Mouse (Mus musculus) heart, embryonic 14.5 days (tissue): Measurements from ENCODE around the gene Dtnbp1. TPM values are rescaled to one million over a fixed set of nuclear protein-coding genes. Genes with fewer than 3 reads are reported as not detected.

Source experiments
- ATAC-seq: fragments of 200-750 bp; cut with Nextera tagmentation; 2 replicates; pipeline ENCODE4 v1.8.0; 2017; ENCODE audit warnings: low read depth, moderate TSS enrichment; ENCODE audit not compliant: insufficient number of reproducible peaks, insufficient read depth, low FRiP score
- H3K27ac ChIP-seq, 2 experiments: fragments of 200-500 bp in 1 of 2; fragments of 300-500 bp in 1 of 2; sonication (generic) in 1 of 2; replicated peaks in 1 of 2; 2 replicates each; pipeline ENCODE4 v1.5.1; 2012 to 2014; ENCODE audit warnings: low read depth in 2 of 2, low read length in 2 of 2, control low read depth in 1 of 2, mild to moderate bottlenecking in 1 of 2, mixed read lengths in 1 of 2; ENCODE audit not compliant: control insufficient read depth in 1 of 2, insufficient read depth in 1 of 2
- H3K27me3 ChIP-seq: fragments of 300-500 bp; sonication (generic); 2 replicates; pipeline ENCODE4 v1.6.1; 2014; ENCODE audit warnings: mild to moderate bottlenecking, low read length, control low read depth; ENCODE audit not compliant: control insufficient read depth, insufficient read depth
- H3K36me3 ChIP-seq: fragments of 300-500 bp; sonication (generic); 2 replicates; pipeline ENCODE4 v1.6.1; 2014; ENCODE audit warnings: mild to moderate bottlenecking, control low read depth, low read length, mixed read lengths; ENCODE audit not compliant: control insufficient read depth, insufficient read depth
- H3K4me1 ChIP-seq, 2 experiments: fragments of 200-500 bp in 1 of 2; fragments of 300-500 bp in 1 of 2; sonication (generic) in 1 of 2; 2 replicates each; pipeline ENCODE4 v1.6.1; 2012 to 2014; ENCODE audit warnings: low read length in 2 of 2, control low read depth in 1 of 2, mixed read lengths in 1 of 2; ENCODE audit not compliant: control insufficient read depth in 2 of 2, insufficient read depth in 2 of 2
- H3K4me2 ChIP-seq: fragments of 300-500 bp; sonication (generic); 2 replicates; pipeline ENCODE4 v1.6.1; 2014; ENCODE audit warnings: mild to moderate bottlenecking, low read length
- H3K4me3 ChIP-seq, 2 experiments: fragments of 200-500 bp in 1 of 2; fragments of 300-500 bp in 1 of 2; sonication (generic) in 1 of 2; 2 replicates each; pipeline ENCODE4 v1.5.1; 2012 to 2014; ENCODE audit warnings: low read length in 2 of 2, mild to moderate bottlenecking in 2 of 2, control low read depth in 1 of 2, low read depth in 1 of 2, moderate library complexity in 1 of 2; ENCODE audit not compliant: control insufficient read depth in 1 of 2, insufficient read depth in 1 of 2
- H3K9ac ChIP-seq: fragments of 300-500 bp; sonication (generic); 2 replicates; pipeline ENCODE4 v1.6.1; 2014; ENCODE audit warnings: mild to moderate bottlenecking, low read length
- H3K9me3 ChIP-seq: fragments of 300-500 bp; sonication (generic); 2 replicates; pipeline ENCODE4 v1.6.1; 2016; ENCODE audit warnings: low read length, control low read depth; ENCODE audit not compliant: control insufficient read depth
- WGBS: fragments of 180-500 bp; shearing (Covaris S2); extraction: QIAGEN DNeasy Blood & Tissue Kit; methylation state at CpG from one replicate; pipeline ENCODE4 v1.1.7; 2014; 5-methylcytosine and 5-hydroxymethylcytosine counted together
- polyA plus RNA-seq: library from polyadenylated mRNA; unstranded; fragments of >200 nt; fragmentation: Nextera tagmentation; extraction: Ambion mirVana; gene quantifications from 2 replicates; pipeline ENCODE4 v1.2.1, GENCODE M21; 2014

Dtnbp1 gene
- polyA plus RNA-seq, 1 experiment from 2014 or later = 98.5 TPM

DNA sequence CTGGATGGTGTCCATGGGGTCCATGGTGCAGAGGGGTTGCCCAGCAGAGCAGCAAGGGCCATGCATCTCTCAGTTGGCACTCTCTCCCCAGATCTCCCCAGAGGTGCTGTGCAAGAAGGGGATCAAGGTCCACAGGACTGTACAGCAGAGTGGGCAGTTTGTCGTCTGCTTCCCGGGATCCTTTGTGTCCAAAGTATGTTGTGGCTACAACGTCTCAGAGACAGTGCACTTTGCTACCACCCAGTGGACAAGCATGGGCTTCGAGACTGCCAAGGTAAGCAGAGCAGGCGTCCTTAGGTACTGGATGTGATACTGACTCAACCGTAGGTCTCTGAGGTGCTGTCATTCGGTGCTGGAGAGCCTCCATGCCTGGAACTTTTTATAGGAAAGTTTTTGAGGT is 88.4 kb downstream of the Dtnbp1 start:
- Histone ChIP-seq H3K4me1 (peaks cover 12 to 22% of the 10 kb centered on the region in 2 experiments; a peak in 3 of 4 replicates), H3K36me3 (peaks cover 88% of the 10 kb centered on the region), H3K9me3 (no peaks in the 10 kb centered on the region), H3K27me3 (no peaks in the 10 kb centered on the region), H3K4me2 (no peak overlapping the region), H3K9ac (no peak overlapping the region), H3K4me3 (no peak overlapping the region), H3K27ac (no peak overlapping the region)
- 59% methylated on average over 7 of the region's 7 CpGs for WGBS
- ATAC-seq = no peak

DNA sequence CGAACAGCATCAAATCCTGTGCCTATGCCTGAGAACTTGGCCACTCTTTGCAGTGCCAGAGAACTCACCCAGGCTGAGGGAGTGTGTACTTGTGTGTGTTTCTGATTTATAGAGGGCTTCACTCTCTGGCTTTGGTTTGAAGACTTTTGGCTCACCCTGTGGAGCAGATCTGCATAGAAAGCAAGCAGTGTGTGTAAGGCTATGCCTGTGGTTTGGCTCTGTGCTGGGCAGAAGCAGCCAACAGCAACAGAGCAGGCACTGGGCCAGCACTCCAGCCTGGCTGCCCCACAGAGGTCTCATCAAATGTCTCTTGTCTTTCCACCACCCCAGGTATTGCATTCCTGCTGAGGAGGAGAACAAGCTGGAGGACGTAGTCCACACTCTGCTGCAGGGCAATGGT is 89.1 kb downstream of the Dtnbp1 start:
- H3K36me3 ChIP-seq = peaks cover 82% of the 10 kb centered on the region
- no peak for ATAC-seq
- H3K9ac ChIP-seq = no peak overlapping the region
- H3K27ac ChIP-seq = no peak overlapping the region
- WGBS = 91% methylated on average over 2 of the region's 2 CpGs
- H3K4me3 ChIP-seq = no peak overlapping the region
- no peak overlapping the region for H3K4me2 ChIP-seq
- no peaks in the 10 kb centered on the region for H3K9me3 ChIP-seq
- no peaks in the 10 kb centered on the region for H3K27me3 ChIP-seq
- peaks cover 15 to 29% of the 10 kb centered on the region in 2 experiments for H3K4me1 ChIP-seq

DNA sequence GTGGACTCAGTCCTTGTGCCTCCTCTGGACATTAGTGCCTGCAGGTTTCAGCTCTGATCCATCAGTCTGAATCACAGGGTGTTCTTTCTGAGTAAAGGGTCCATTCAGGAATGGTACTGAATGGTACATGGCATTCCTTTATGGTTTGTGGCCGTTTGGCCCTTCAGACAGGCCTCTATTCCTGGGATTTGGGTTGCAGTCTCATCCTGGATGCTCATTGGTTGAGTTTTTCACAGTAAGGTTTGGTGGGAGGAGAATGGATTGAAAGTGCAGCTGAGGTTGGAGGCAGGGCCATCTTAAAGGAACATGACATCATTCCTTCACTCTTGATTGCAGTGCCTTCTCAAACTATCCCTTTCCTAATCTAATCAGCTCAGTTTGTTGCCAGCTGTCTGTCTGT is 93.2 kb downstream of the Dtnbp1 start:
- Histone ChIP-seq H3K4me3 (no peak overlapping the region), H3K4me1 (peaks cover 18 to 42% of the 10 kb centered on the region in 2 experiments), H3K4me2 (no peak overlapping the region), H3K27me3 (no peaks in the 10 kb centered on the region), H3K27ac (no peak overlapping the region), H3K36me3 (peaks cover 72% of the 10 kb centered on the region), H3K9me3 (no peaks in the 10 kb centered on the region), H3K9ac (no peak overlapping the region)
- WGBS = 25% methylated on average over 1 of the region's 1 CpGs
- no peak for ATAC-seq

DNA sequence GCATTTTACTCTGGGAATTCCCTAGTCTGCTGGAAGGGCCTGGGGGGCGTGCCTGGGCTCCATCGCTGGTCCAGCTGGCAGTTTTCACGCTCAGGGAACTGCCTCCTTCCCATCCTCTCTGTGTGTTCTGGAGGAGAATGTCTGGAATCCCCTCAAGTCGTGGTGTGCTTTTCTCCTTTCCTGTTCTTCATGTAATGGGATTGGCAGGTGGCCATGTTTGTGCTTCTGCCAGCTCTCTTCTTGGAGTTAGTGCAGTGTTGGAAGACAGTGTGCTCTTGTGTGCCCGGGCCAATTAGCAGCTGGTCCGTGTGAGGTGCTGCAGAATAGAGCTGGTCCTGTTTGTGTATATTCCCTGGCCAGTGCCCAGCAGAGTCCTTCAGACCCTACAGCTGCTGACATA is 94.2 kb downstream of the Dtnbp1 start:
- H3K36me3 ChIP-seq = peaks cover 73% of the 10 kb centered on the region
- H3K27ac ChIP-seq = peak overlapping the region; percentile 20 to 62
- ATAC-seq = peak; percentile 69
- no peak overlapping the region for H3K4me2 ChIP-seq
- peaks cover 14 to 35% of the 10 kb centered on the region in 2 experiments for H3K4me1 ChIP-seq
- H3K9ac ChIP-seq = no peak overlapping the region
- 43% methylated on average over 6 of the region's 6 CpGs for WGBS
- H3K9me3 ChIP-seq = no peaks in the 10 kb centered on the region
- no peak overlapping the region for H3K4me3 ChIP-seq
- no peaks in the 10 kb centered on the region for H3K27me3 ChIP-seq

DNA sequence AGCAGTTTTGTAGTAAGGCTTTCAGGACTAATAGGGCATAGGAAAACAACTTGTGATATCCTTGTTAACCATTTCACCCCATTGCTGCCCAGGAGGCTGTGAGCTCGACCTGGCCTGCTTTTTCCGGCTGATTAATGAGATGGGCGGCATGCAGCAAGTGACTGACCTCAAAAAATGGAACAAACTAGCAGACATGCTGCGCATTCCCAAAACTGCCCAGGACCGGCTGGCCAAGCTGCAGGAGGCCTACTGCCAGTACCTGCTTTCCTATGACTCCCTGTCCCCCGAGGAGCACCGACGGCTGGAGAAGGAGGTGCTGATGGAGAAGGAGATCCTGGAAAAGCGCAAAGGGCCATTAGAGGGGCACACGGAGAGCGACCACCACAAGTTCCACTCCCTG is 95.8 kb downstream of the Dtnbp1 start:
- peaks cover 12 to 33% of the 10 kb centered on the region in 2 experiments for H3K4me1 ChIP-seq
- H3K36me3 ChIP-seq = peaks cover 72% of the 10 kb centered on the region
- no peaks in the 10 kb centered on the region for H3K9me3 ChIP-seq
- H3K27me3 ChIP-seq = no peaks in the 10 kb centered on the region
- ATAC-seq = no peak
- no peak overlapping the region for H3K4me3 ChIP-seq
- 84% methylated on average over 11 of the region's 11 CpGs for WGBS
- H3K9ac ChIP-seq = no peak overlapping the region
- no peak overlapping the region for H3K27ac ChIP-seq
- no peak overlapping the region for H3K4me2 ChIP-seq

DNA sequence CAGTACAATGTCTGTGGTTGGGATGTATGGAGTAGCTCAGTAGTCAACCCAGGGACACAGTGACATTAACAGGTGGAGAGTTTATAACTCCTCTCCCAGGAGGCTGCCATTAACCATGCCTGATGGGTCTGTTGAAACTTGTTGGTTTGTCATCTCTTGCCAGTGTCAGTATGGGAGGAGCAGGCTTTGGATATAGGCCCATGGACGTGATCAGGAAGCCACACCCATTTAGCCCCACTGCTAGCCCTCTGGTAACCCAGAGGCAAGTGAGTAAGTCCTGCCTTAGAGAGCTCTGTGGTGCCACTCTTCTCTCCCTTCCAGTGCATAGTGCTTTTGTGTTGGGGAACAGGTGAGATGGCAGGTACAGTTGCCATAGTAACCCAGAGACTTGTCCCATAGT is 97.7 kb downstream of the Dtnbp1 start:
- Histone ChIP-seq H3K9ac (no peak overlapping the region), H3K9me3 (no peaks in the 10 kb centered on the region), H3K36me3 (peaks cover 55% of the 10 kb centered on the region), H3K27ac (no peak overlapping the region), H3K27me3 (no peaks in the 10 kb centered on the region), H3K4me2 (no peak overlapping the region), H3K4me1 (peaks cover 6 to 25% of the 10 kb centered on the region in 2 experiments; a peak in 3 of 4 replicates), H3K4me3 (no peak overlapping the region)
- no peak for ATAC-seq
- WGBS = 54% methylated on average over 1 of the region's 1 CpGs

DNA sequence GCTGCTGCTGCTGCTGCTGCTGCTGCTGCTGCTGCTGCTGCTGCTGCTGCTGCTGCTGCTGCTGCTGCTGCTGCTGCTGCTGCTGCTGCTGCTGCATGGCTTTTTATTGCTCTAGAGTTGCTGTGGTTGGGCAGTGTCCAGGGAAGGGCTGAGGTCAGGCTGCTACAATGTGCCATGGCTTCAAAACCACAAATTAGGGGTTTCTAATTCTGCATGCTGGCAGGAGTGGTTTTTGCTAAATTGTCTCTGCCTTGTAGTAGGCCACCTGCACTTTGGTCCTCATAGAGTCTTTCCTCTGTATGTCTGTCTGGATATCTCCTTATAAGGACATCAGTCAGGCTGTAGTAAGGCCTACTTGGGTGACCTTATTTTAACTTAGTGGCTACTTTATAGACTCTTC is 98.5 kb downstream of the Dtnbp1 start:
- Histone ChIP-seq H3K4me1 (peaks cover 6 to 19% of the 10 kb centered on the region in 2 experiments; a peak in 3 of 4 replicates), H3K4me2 (no peak overlapping the region), H3K36me3 (peaks cover 55% of the 10 kb centered on the region), H3K27ac (no peak overlapping the region), H3K27me3 (no peaks in the 10 kb centered on the region), H3K9ac (no peak overlapping the region), H3K9me3 (no peaks in the 10 kb centered on the region), H3K4me3 (no peak overlapping the region)
- ATAC-seq = no peak

DNA sequence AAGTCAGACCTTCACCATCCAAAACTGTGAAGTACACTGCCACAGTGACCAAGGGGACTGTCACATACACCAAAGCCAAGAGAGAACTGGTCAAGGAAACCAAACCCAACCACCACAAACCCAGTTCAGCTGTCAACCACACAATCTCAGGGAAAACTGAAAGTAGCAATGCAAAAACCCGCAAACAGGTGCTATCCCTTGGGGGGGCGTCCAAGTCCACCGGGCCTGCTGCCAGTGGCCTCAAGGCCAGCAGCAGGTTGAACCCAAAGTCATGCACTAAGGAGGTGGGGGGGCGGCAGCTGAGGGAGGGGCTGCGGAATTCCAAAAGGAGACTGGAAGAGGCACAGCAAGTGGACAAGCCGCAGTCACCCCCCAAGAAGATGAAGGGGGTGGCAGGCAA is 99.6 kb downstream of the Dtnbp1 start:
- Histone ChIP-seq H3K4me2 (no peak overlapping the region), H3K9ac (no peak overlapping the region), H3K4me1 (peaks cover 2 to 8% of the 10 kb centered on the region in 2 experiments; a peak in 3 of 4 replicates), H3K4me3 (no peak overlapping the region), H3K27me3 (no peaks in the 10 kb centered on the region), H3K9me3 (no peaks in the 10 kb centered on the region), H3K36me3 (peaks cover 62% of the 10 kb centered on the region), H3K27ac (no peak overlapping the region)
- 89% methylated on average over 6 of the region's 6 CpGs for WGBS
- ATAC-seq = no peak
